Mouse (Mus musculus): ENCODE measurements around the gene Ndufa9. TPM values are rescaled to one million over a fixed set of nuclear protein-coding genes. Genes with fewer than 3 reads are reported as not detected.
A peak's percentile ranks its signal among the peaks of the same experiment; 100 is the strongest.

Gene Ndufa9
- polyA plus RNA-seq (2016; fragmentation: Nextera tagmentation; extraction: Ambion mirVana), result 172 and 179 TPM in 2 replicates

- Histone ChIP-seq H3K9ac (peak within 1 kb of the TSS; percentile 87), H3K9me3 (no peaks in the 10 kb centered on the region), H3K4me3 (peak within 1 kb of the TSS; percentile 87), H3K4me1 (peaks cover 14% of the 10 kb centered on the region), H3K36me3 (peaks cover 6% of the 10 kb centered on the region; the same call in 1 of the 2 replicates), H3K27ac (no peak within 1 kb of the TSS), H3K27me3 (no peaks in the 10 kb centered on the region), H3K4me2 (replicated peaks) (peak within 1 kb of the TSS; percentile 72)
- WGBS, result 8% methylated on average over 46 of the region's 46 CpGs
- 0 out of 2 replicates have a peak, but pooled peaks have one; percentile 67 for ATAC-seq (ENCODE audit: insufficient number of reproducible peaks, insufficient read depth, low FRiP score, low TSS enrichment)
Measured at GRCm38 (mm10) chr6:126848712-126849704, at the start of gene Ndufa9. Ndufa9 (minus strand) TSS chr6:126849136.

- Histone ChIP-seq H3K4me2 (replicated peaks) (no peak overlapping the region), H3K27me3 (no peaks in the 10 kb centered on the region), H3K4me3 (no peak overlapping the region), H3K27ac (no peak overlapping the region), H3K9me3 (no peaks in the 10 kb centered on the region), H3K9ac (no peak overlapping the region), H3K4me1 (no peaks in the 10 kb centered on the region), H3K36me3 (no peaks in the 10 kb centered on the region)
- no peak for ATAC-seq (ENCODE audit: insufficient number of reproducible peaks, insufficient read depth, low FRiP score, low TSS enrichment)
- 78% methylated on average over 8 of the region's 8 CpGs for WGBS
Measured at GRCm38 (mm10) chr6:126877118-126877517, 28.2 kb upstream of the Ndufa9 start.

- Histone ChIP-seq H3K36me3 (no peaks in the 10 kb centered on the region), H3K4me1 (peaks cover 9% of the 10 kb centered on the region), H3K9ac (no peak within 1 kb of the TSS), H3K27me3 (no peaks in the 10 kb centered on the region), H3K4me2 (replicated peaks) (no peak within 1 kb of the TSS), H3K4me3 (no peak within 1 kb of the TSS), H3K9me3 (no peaks in the 10 kb centered on the region), H3K27ac (no peak within 1 kb of the TSS)
- no peak for ATAC-seq (ENCODE audit: insufficient number of reproducible peaks, insufficient read depth, low FRiP score, low TSS enrichment)
Measured at GRCm38 (mm10) chr6:126852881-126853280, 3.9 kb upstream of the Ndufa9 start, which contains the start of gene Akap3. Akap3 (plus strand) TSS chr6:126853098.

- no peak overlapping the region for H3K4me3 ChIP-seq
- no peaks in the 10 kb centered on the region for H3K4me1 ChIP-seq
- no peak overlapping the region for H3K27ac ChIP-seq
- no peaks in the 10 kb centered on the region for H3K9me3 ChIP-seq
- H3K36me3 ChIP-seq, result peaks cover 89% of the 10 kb centered on the region
- no peak overlapping the region for H3K9ac ChIP-seq
- no peak overlapping the region for H3K4me2 ChIP-seq (replicated peaks)
- WGBS, result 85% methylated on average over 8 of the region's 8 CpGs
- no peak for ATAC-seq (ENCODE audit: insufficient number of reproducible peaks, insufficient read depth, low FRiP score, low TSS enrichment)
- H3K27me3 ChIP-seq, result no peaks in the 10 kb centered on the region
Measured at GRCm38 (mm10) chr6:126836628-126837027, 12.3 kb downstream of the Ndufa9 start.

- no peak overlapping the region for H3K27ac ChIP-seq
- H3K4me3 ChIP-seq, result no peak overlapping the region
- ATAC-seq (ENCODE audit: insufficient number of reproducible peaks, insufficient read depth, low FRiP score, low TSS enrichment), result no peak
- H3K4me2 ChIP-seq (replicated peaks), result no peak overlapping the region
- H3K27me3 ChIP-seq, result no peaks in the 10 kb centered on the region
- peaks cover 83% of the 10 kb centered on the region for H3K36me3 ChIP-seq
- H3K4me1 ChIP-seq, result no peaks in the 10 kb centered on the region
- no peak overlapping the region for H3K9ac ChIP-seq
- H3K9me3 ChIP-seq, result no peaks in the 10 kb centered on the region
- 87% methylated on average over 3 of the region's 3 CpGs for WGBS
Measured at GRCm38 (mm10) chr6:126823087-126823486, 25.8 kb downstream of the Ndufa9 start.

- Histone ChIP-seq H3K4me2 (replicated peaks) (no peak overlapping the region), H3K4me3 (no peak overlapping the region), H3K9me3 (no peaks in the 10 kb centered on the region), H3K27me3 (no peaks in the 10 kb centered on the region), H3K27ac (no peak overlapping the region), H3K9ac (no peak overlapping the region), H3K4me1 (no peaks in the 10 kb centered on the region), H3K36me3 (peaks cover 20% of the 10 kb centered on the region)
- no peak for ATAC-seq (ENCODE audit: insufficient number of reproducible peaks, insufficient read depth, low FRiP score, low TSS enrichment)
- 88% methylated on average over 8 of the region's 8 CpGs for WGBS
Measured at GRCm38 (mm10) chr6:126816338-126816737, 32.6 kb downstream of the Ndufa9 start.

GRCm38 (mm10) chr6:126815206-126815750, 33.7 kb downstream of the Ndufa9 start:
- Histone ChIP-seq H3K4me2 (replicated peaks) (no peak overlapping the region), H3K36me3 (peaks cover 10% of the 10 kb centered on the region), H3K4me3 (no peak overlapping the region)

GRCm38 (mm10) chr6:126811481-126811880, 37.5 kb downstream of the Ndufa9 start:
- Histone ChIP-seq H3K9me3 (no peaks in the 10 kb centered on the region), H3K4me3 (no peak overlapping the region), H3K4me2 (replicated peaks) (no peak overlapping the region), H3K4me1 (no peaks in the 10 kb centered on the region), H3K27ac (no peak overlapping the region), H3K9ac (no peak overlapping the region), H3K27me3 (no peaks in the 10 kb centered on the region), H3K36me3 (no peaks in the 10 kb centered on the region)
- no peak for ATAC-seq (ENCODE audit: insufficient number of reproducible peaks, insufficient read depth, low FRiP score, low TSS enrichment)
- 84% methylated on average over 4 of the region's 4 CpGs for WGBS

More at GRCm38 (mm10) chr6:126815206-126815750, 33.7 kb downstream of the Ndufa9 start:
- Histone ChIP-seq H3K27me3 (no peaks in the 10 kb centered on the region), H3K9me3 (no peaks in the 10 kb centered on the region), H3K4me1 (no peaks in the 10 kb centered on the region), H3K27ac (no peak overlapping the region), H3K9ac (no peak overlapping the region)
- no peak for ATAC-seq (ENCODE audit: insufficient number of reproducible peaks, insufficient read depth, low FRiP score, low TSS enrichment)
- WGBS, result 69% methylated on average over 6 of the region's 6 CpGs

GRCm38 (mm10) chr6:126808561-126808960, 40.4 kb downstream of the Ndufa9 start:
- no peaks in the 10 kb centered on the region for H3K27me3 ChIP-seq
- H3K9ac ChIP-seq, result no peak overlapping the region
- no peak overlapping the region for H3K4me2 ChIP-seq (replicated peaks)
- H3K4me1 ChIP-seq, result no peaks in the 10 kb centered on the region
- H3K4me3 ChIP-seq, result no peak overlapping the region
- 85% methylated on average over 8 of the region's 8 CpGs for WGBS
- no peaks in the 10 kb centered on the region for H3K36me3 ChIP-seq
- H3K27ac ChIP-seq, result no peak overlapping the region
- ATAC-seq (ENCODE audit: insufficient number of reproducible peaks, insufficient read depth, low FRiP score, low TSS enrichment), result no peak
- no peaks in the 10 kb centered on the region for H3K9me3 ChIP-seq

GRCm38 (mm10) chr6:126808134-126808533, 40.8 kb downstream of the Ndufa9 start:
- no peak overlapping the region for H3K4me3 ChIP-seq
- H3K27ac ChIP-seq, result no peak overlapping the region
- no peaks in the 10 kb centered on the region for H3K9me3 ChIP-seq
- no peaks in the 10 kb centered on the region for H3K27me3 ChIP-seq
- WGBS, result 66% methylated on average over 4 of the region's 4 CpGs
- no peak overlapping the region for H3K4me2 ChIP-seq (replicated peaks)
- ATAC-seq (ENCODE audit: insufficient number of reproducible peaks, insufficient read depth, low FRiP score, low TSS enrichment), result no peak
- no peak overlapping the region for H3K9ac ChIP-seq
- H3K36me3 ChIP-seq, result no peaks in the 10 kb centered on the region
- H3K4me1 ChIP-seq, result no peaks in the 10 kb centered on the region

GRCm38 (mm10) chr6:126806783-126807182, 42.2 kb downstream of the Ndufa9 start:
- WGBS, result 85% methylated on average over 3 of the region's 3 CpGs
- H3K27me3 ChIP-seq, result no peaks in the 10 kb centered on the region
- H3K36me3 ChIP-seq, result no peaks in the 10 kb centered on the region
- H3K4me1 ChIP-seq, result no peaks in the 10 kb centered on the region
- no peaks in the 10 kb centered on the region for H3K9me3 ChIP-seq
- H3K4me3 ChIP-seq, result no peak overlapping the region
- no peak for ATAC-seq (ENCODE audit: insufficient number of reproducible peaks, insufficient read depth, low FRiP score, low TSS enrichment)
- no peak overlapping the region for H3K4me2 ChIP-seq (replicated peaks)
- no peak overlapping the region for H3K27ac ChIP-seq
- H3K9ac ChIP-seq, result no peak overlapping the region

- no peak for ATAC-seq (ENCODE audit: insufficient number of reproducible peaks, insufficient read depth, low FRiP score, low TSS enrichment)
- Histone ChIP-seq H3K27ac (no peak overlapping the region), H3K9me3 (no peaks in the 10 kb centered on the region), H3K36me3 (no peaks in the 10 kb centered on the region), H3K4me1 (no peaks in the 10 kb centered on the region), H3K4me3 (no peak overlapping the region), H3K9ac (no peak overlapping the region), H3K27me3 (no peaks in the 10 kb centered on the region), H3K4me2 (replicated peaks) (no peak overlapping the region)
- 34% methylated on average over 11 of the region's 11 CpGs for WGBS
Measured at GRCm38 (mm10) chr6:126802946-126803345, 46.0 kb downstream of the Ndufa9 start.
